Mouse (Mus musculus): ENCODE measurements at regions not wholly inside any gene's neighbourhood (a gene's known extent, or its start where the extent isn't known, plus 50 kb on each side); places are given as distances from the start of the nearest gene placed in this dataset.

- DNase-seq (ENCODE audit: low spot score in 2 of 2), result no peak
Measured at GRCm38 (mm10) chr9:62220451-62220850, 61.6 kb downstream of the Spesp1 start.

- no peak for DNase-seq (ENCODE audit: low spot score in 2 of 2)
Measured at GRCm38 (mm10) chr9:62215151-62215859, 66.7 kb downstream of the Spesp1 start.

- DNase-seq (ENCODE audit: low spot score in 2 of 2), result no peak
Measured at GRCm38 (mm10) chr9:62214546-62214945, 67.5 kb downstream of the Spesp1 start.

- no peak for DNase-seq (ENCODE audit: low spot score in 2 of 2)
Measured at GRCm38 (mm10) chr9:62212615-62213014, 69.4 kb downstream of the Spesp1 start.

- DNase-seq (ENCODE audit: low spot score in 2 of 2), result no peak
Measured at GRCm38 (mm10) chr9:62210815-62211214, 71.2 kb downstream of the Spesp1 start.

GRCm38 (mm10) chr9:62208436-62208835, 73.6 kb downstream of the Spesp1 start:
- DNase-seq (ENCODE audit: low spot score in 2 of 2), result no peak

GRCm38 (mm10) chr9:62205264-62205663, 76.7 kb downstream of the Spesp1 start:
- no peak for DNase-seq (ENCODE audit: low spot score in 2 of 2)

GRCm38 (mm10) chr9:62203556-62203955, 78.5 kb downstream of the Spesp1 start:
- no peak for DNase-seq (ENCODE audit: low spot score in 2 of 2)

- no peak for DNase-seq (ENCODE audit: low spot score in 2 of 2)
Measured at GRCm38 (mm10) chr9:62202331-62202730, 79.7 kb downstream of the Spesp1 start.

GRCm38 (mm10) chr9:62197486-62197885, 75.0 kb upstream of the Glce start:
- DNase-seq (ENCODE audit: low spot score in 2 of 2), result no peak

- no peak for DNase-seq (ENCODE audit: low spot score in 2 of 2)
Measured at GRCm38 (mm10) chr9:62192424-62192892, 70.0 kb upstream of the Glce start.

GRCm38 (mm10) chr9:62190474-62190873, 68.0 kb upstream of the Glce start:
- peak; percentile 39 to 43 for DNase-seq (ENCODE audit: low spot score in 2 of 2)

- no peak for DNase-seq (ENCODE audit: low spot score in 2 of 2)
Measured at GRCm38 (mm10) chr9:62188835-62189234, 66.4 kb upstream of the Glce start.

GRCm38 (mm10) chr9:62188379-62188778, 65.9 kb upstream of the Glce start:
- DNase-seq (ENCODE audit: low spot score in 2 of 2), result no peak

- DNase-seq (ENCODE audit: low spot score in 2 of 2), result no peak
Measured at GRCm38 (mm10) chr9:62186886-62187285, 64.4 kb upstream of the Glce start.

GRCm38 (mm10) chr9:62185516-62186280, 63.2 kb upstream of the Glce start:
- DNase-seq (ENCODE audit: low spot score in 2 of 2), result no peak

GRCm38 (mm10) chr9:62181182-62181830, 58.9 kb upstream of the Glce start:
- DNase-seq (ENCODE audit: low spot score in 2 of 2), result no peak

GRCm38 (mm10) chr9:62180456-62181181, 58.2 kb upstream of the Glce start:
- no peak for DNase-seq (ENCODE audit: low spot score in 2 of 2)

GRCm38 (mm10) chr9:62174651-62175050, 52.2 kb upstream of the Glce start:
- DNase-seq (ENCODE audit: low spot score in 2 of 2), result no peak
